Mouse (Mus musculus) stomach, embryonic 16.5 days (tissue): Measurements from ENCODE around the gene Cdk4. TPM values are rescaled to one million over a fixed set of nuclear protein-coding genes. Genes with fewer than 3 reads are reported as not detected.

Experiments
- ATAC-seq: fragments of 200-750 bp; cut with Nextera tagmentation; 2 replicates; pipeline ENCODE4 v1.8.0; 2017; ENCODE audit warnings: moderate number of reproducible peaks, moderate TSS enrichment; ENCODE audit not compliant: insufficient read depth, low FRiP score
- H3K27ac ChIP-seq: fragments of 300-500 bp; sonication (generic); 2 replicates; pipeline ENCODE4 v1.5.1; 2014; ENCODE audit warnings: low read length
- H3K27me3 ChIP-seq: fragments of 300-500 bp; sonication (generic); 2 replicates; pipeline ENCODE4 v1.6.1; 2014; ENCODE audit warnings: low read length, control low read depth, mixed read lengths; ENCODE audit not compliant: control insufficient read depth, insufficient read depth
- H3K36me3 ChIP-seq: fragments of 300-500 bp; sonication (generic); 2 replicates; pipeline ENCODE4 v1.6.1; 2014; ENCODE audit warnings: low read length; ENCODE audit not compliant: control insufficient read depth, insufficient read depth
- H3K4me1 ChIP-seq: fragments of 300-500 bp; sonication (generic); 2 replicates; pipeline ENCODE4 v1.6.1; 2014; ENCODE audit warnings: low read length, control low read depth, mixed read lengths; ENCODE audit not compliant: control insufficient read depth, insufficient read depth
- H3K4me2 ChIP-seq: fragments of 300-500 bp; sonication (generic); 2 replicates; pipeline ENCODE4 v1.6.1; 2014; ENCODE audit warnings: low read depth, low read length, mixed read lengths
- H3K4me3 ChIP-seq: fragments of 300-500 bp; sonication (generic); replicated peaks from 2 replicates; pipeline ENCODE4 v1.5.1; 2014; ENCODE audit warnings: mild to moderate bottlenecking, low read length
- H3K9ac ChIP-seq: fragments of 300-500 bp; sonication (generic); 2 replicates; pipeline ENCODE4 v1.6.1; 2014; ENCODE audit warnings: low read length
- H3K9me3 ChIP-seq: fragments of 300-500 bp; sonication (generic); replicated peaks from 2 replicates; pipeline ENCODE4 v1.6.1; 2016; ENCODE audit warnings: low read length, control low read depth; ENCODE audit not compliant: control insufficient read depth
- WGBS: fragments of 180-500 bp; shearing (Covaris S2); extraction: QIAGEN DNeasy Blood & Tissue Kit; methylation state at CpG from one replicate; pipeline ENCODE4 v1.1.7; 2014; 5-methylcytosine and 5-hydroxymethylcytosine counted together
- polyA plus RNA-seq: library from polyadenylated mRNA; unstranded; fragments of >200 nt; fragmentation: Nextera tagmentation; extraction: Ambion mirVana; gene quantifications from 2 replicates; pipeline ENCODE4 v1.2.1, GENCODE M21; 2015

The Cdk4 gene
- polyA plus RNA-seq, 1 experiment from 2014 or later = 1,208 TPM

GRCm38 (mm10) chr10:127050119-127050474 lies 13.2 kb upstream of the Cdk4 start:
- Histone ChIP-seq H3K4me3 (0 out of 2 replicates have a peak overlapping the region, but pooled peaks have one; percentile 31), H3K27ac (no peak overlapping the region), H3K9me3 (no peaks in the 10 kb centered on the region), H3K9ac (no peak overlapping the region), H3K4me1 (peaks cover 11% of the 10 kb centered on the region), H3K4me2 (peak overlapping the region; percentile 51), H3K27me3 (peaks cover 45% of the 10 kb centered on the region), H3K36me3 (no peaks in the 10 kb centered on the region)
- 17% methylated on average over 10 of the region's 10 CpGs for WGBS
- no peak for ATAC-seq

GRCm38 (mm10) chr10:127054646-127055045 lies 8.7 kb upstream of the Cdk4 start:
- no peak overlapping the region for H3K27ac ChIP-seq
- no peaks in the 10 kb centered on the region for H3K9me3 ChIP-seq
- H3K9ac ChIP-seq = no peak overlapping the region
- peaks cover 5% of the 10 kb centered on the region; the same call in 1 of the 2 replicates for H3K36me3 ChIP-seq
- H3K4me2 ChIP-seq = no peak overlapping the region
- peaks cover 24% of the 10 kb centered on the region for H3K27me3 ChIP-seq
- no peak overlapping the region for H3K4me3 ChIP-seq
- H3K4me1 ChIP-seq = peaks cover 14% of the 10 kb centered on the region
- no peak for ATAC-seq
- 65% methylated on average over 4 of the region's 4 CpGs for WGBS

GRCm38 (mm10) chr10:127055406-127055805 lies 7.9 kb upstream of the Cdk4 start:
- ATAC-seq = no peak
- Histone ChIP-seq H3K27ac (no peak overlapping the region), H3K36me3 (peaks cover 5% of the 10 kb centered on the region; the same call in 1 of the 2 replicates), H3K9ac (no peak overlapping the region), H3K4me1 (peaks cover 13% of the 10 kb centered on the region), H3K4me2 (no peak overlapping the region), H3K9me3 (no peaks in the 10 kb centered on the region), H3K27me3 (peaks cover 16% of the 10 kb centered on the region), H3K4me3 (no peak overlapping the region)
- WGBS = 80% methylated on average over 8 of the region's 8 CpGs

- H3K9me3 ChIP-seq = no peaks in the 10 kb centered on the region
- 80% methylated on average over 20 of the region's 20 CpGs for WGBS
- H3K4me3 ChIP-seq = no peak overlapping the region
- no peak for ATAC-seq
- H3K4me2 ChIP-seq = no peak overlapping the region
- H3K4me1 ChIP-seq = peaks cover 15% of the 10 kb centered on the region
- peaks cover 5% of the 10 kb centered on the region; the same call in 1 of the 2 replicates for H3K36me3 ChIP-seq
- peaks cover 5% of the 10 kb centered on the region; the same call in 1 of the 2 replicates for H3K27me3 ChIP-seq
- H3K27ac ChIP-seq = no peak overlapping the region
- no peak overlapping the region for H3K9ac ChIP-seq
These were observed 6.8 kb upstream of the Cdk4 start for GRCm38 (mm10) chr10:127056490-127056889.

- ATAC-seq = no peak
- 2% methylated on average over 9 of the region's 9 CpGs for whole genome bisulfite sequencing
- Histone ChIP-seq H3K4me2 (peak overlapping the region; percentile 96), H3K36me3 (peaks cover 5% of the 10 kb centered on the region; the same call in 1 of the 2 replicates), H3K4me3 (peak overlapping the region; percentile 75; the same call in 1 of the 2 replicates), H3K4me1 (peaks cover 15% of the 10 kb centered on the region), H3K9ac (peak overlapping the region; percentile 89; the same call in 1 of the 2 replicates), H3K27me3 (no peaks in the 10 kb centered on the region), H3K9me3 (no peaks in the 10 kb centered on the region), H3K27ac (no peak overlapping the region)
These were observed 5.2 kb upstream of the Cdk4 start for GRCm38 (mm10) chr10:127058161-127058560.

- Histone ChIP-seq H3K4me1 (peaks cover 15% of the 10 kb centered on the region), H3K27me3 (no peaks in the 10 kb centered on the region), H3K27ac (no peak overlapping the region), H3K36me3 (peaks cover 5% of the 10 kb centered on the region; the same call in 1 of the 2 replicates), H3K9me3 (no peaks in the 10 kb centered on the region), H3K4me2 (peak overlapping the region; percentile 96), H3K9ac (peak overlapping the region; percentile 89), H3K4me3 (peak overlapping the region; percentile 75)
- WGBS = 6% methylated on average over 8 of the region's 8 CpGs
- no peak for ATAC-seq
These were observed 4.6 kb upstream of the Cdk4 start for GRCm38 (mm10) chr10:127058708-127059107.

GRCm38 (mm10) chr10:127059174-127059967 lies 4.0 kb upstream of the Cdk4 start:
- Histone ChIP-seq H3K9ac (peak overlapping the region; percentile 89), H3K36me3 (peaks cover 5% of the 10 kb centered on the region; the same call in 1 of the 2 replicates), H3K4me3 (peak overlapping the region; percentile 75), H3K27me3 (no peaks in the 10 kb centered on the region), H3K4me1 (peaks cover 15% of the 10 kb centered on the region), H3K27ac (peak overlapping the region; percentile 60), H3K4me2 (peak overlapping the region; percentile 96), H3K9me3 (no peaks in the 10 kb centered on the region)
- WGBS = under 1% methylated on average over 80 of the region's 92 CpGs
- ATAC-seq = no peak

GRCm38 (mm10) chr10:127059968-127060916 lies 3.1 kb upstream of the Cdk4 start, which contains the start of gene March9:
Gene March9 (minus strand): TSS chr10:127060184.
- peak within 1 kb of the TSS; percentile 89 for H3K9ac ChIP-seq
- WGBS = 1% methylated on average over 48 of the region's 72 CpGs
- H3K27ac ChIP-seq = peak within 1 kb of the TSS; percentile 60

More at GRCm38 (mm10) chr10:127059968-127060916, 3.1 kb upstream of the Cdk4 start, which contains the start of gene March9:
- ATAC-seq = peak; percentile 57
- no peaks in the 10 kb centered on the region for H3K27me3 ChIP-seq
- H3K4me3 ChIP-seq = peak within 1 kb of the TSS; percentile 75
- peaks cover 10% of the 10 kb centered on the region; the same call in 1 of the 2 replicates for H3K36me3 ChIP-seq
- H3K4me2 ChIP-seq = peak within 1 kb of the TSS; percentile 96
- H3K4me1 ChIP-seq = peaks cover 23% of the 10 kb centered on the region
- H3K9me3 ChIP-seq = no peaks in the 10 kb centered on the region
